Mouse (Mus musculus) forebrain, embryonic 12.5 days (tissue): ENCODE data around the gene Synj2. TPM values are rescaled to one million over a fixed set of nuclear protein-coding genes. Genes with fewer than 3 reads are reported as not detected.

ENCODE experiments used
- ATAC-seq: fragments of 200-750 bp; cut with Nextera tagmentation; 2 replicates; pipeline ENCODE4 v1.8.0; 2017; ENCODE audit warnings: moderate TSS enrichment; ENCODE audit not compliant: low FRiP score
- H3K27ac ChIP-seq: fragments of 300-500 bp; sonication (generic); 2 replicates; pipeline ENCODE4 v1.5.1; 2016; ENCODE audit warnings: mild to moderate bottlenecking
- H3K27me3 ChIP-seq: fragments of 300-500 bp; sonication (generic); 2 replicates; pipeline ENCODE4 v1.6.1; 2016; ENCODE audit warnings: mild to moderate bottlenecking
- H3K36me3 ChIP-seq: fragments of 300-500 bp; sonication (generic); replicated peaks from 2 replicates; pipeline ENCODE4 v1.6.1; 2016; ENCODE audit warnings: mild to moderate bottlenecking
- H3K4me1 ChIP-seq: fragments of 300-500 bp; sonication (generic); 2 replicates; pipeline ENCODE4 v1.6.1; 2016
- H3K4me2 ChIP-seq: fragments of 300-500 bp; sonication (generic); 2 replicates; pipeline ENCODE4 v1.6.1; 2016; ENCODE audit warnings: mild to moderate bottlenecking, moderate library complexity
- H3K4me3 ChIP-seq: fragments of 300-500 bp; sonication (generic); replicated peaks from 2 replicates; pipeline ENCODE4 v1.5.1; 2016; ENCODE audit warnings: mild to moderate bottlenecking
- H3K9ac ChIP-seq: fragments of 300-500 bp; sonication (generic); 2 replicates; pipeline ENCODE4 v1.6.1; 2016; ENCODE audit warnings: mild to moderate bottlenecking
- H3K9me3 ChIP-seq: fragments of 300-500 bp; sonication (generic); 2 replicates; pipeline ENCODE4 v1.6.1; 2016
- WGBS: fragments of 180-500 bp; shearing (Covaris S2); methylation state at CpG from one replicate; pipeline ENCODE4 v1.1.7; 2016; 5-methylcytosine and 5-hydroxymethylcytosine counted together
- polyA plus RNA-seq: library from polyadenylated mRNA; unstranded; fragments of >200 nt; fragmentation: Nextera tagmentation; extraction: Ambion mirVana; gene quantifications from 2 replicates; pipeline ENCODE4 v1.2.1, GENCODE M21; 2016

Synj2 gene
- polyA plus RNA-seq, 1 experiment from 2014 or later: 1.1 TPM

- H3K4me1 ChIP-seq: peaks cover 22% of the 10 kb centered on the region
- no peaks in the 10 kb centered on the region for H3K9me3 ChIP-seq
- no peak overlapping the region for H3K4me2 ChIP-seq
- no peaks in the 10 kb centered on the region for H3K36me3 ChIP-seq
- H3K9ac ChIP-seq: no peak overlapping the region
- H3K27ac ChIP-seq: no peak overlapping the region
- 76% methylated on average over 10 of the region's 10 CpGs for WGBS
- H3K27me3 ChIP-seq: peaks cover 8% of the 10 kb centered on the region; the same call in 1 of the 2 replicates
- no peak for ATAC-seq
- H3K4me3 ChIP-seq: no peak overlapping the region
Measured at GRCm38 (mm10) chr17:5978505-5979077, 37.5 kb downstream of the Synj2 start.

- H3K4me1 ChIP-seq: peaks cover 17% of the 10 kb centered on the region
- no peak for ATAC-seq
- no peak overlapping the region for H3K9ac ChIP-seq
- no peak overlapping the region for H3K27ac ChIP-seq
- peaks cover 5% of the 10 kb centered on the region; the same call in 1 of the 2 replicates for H3K27me3 ChIP-seq
- H3K9me3 ChIP-seq: no peaks in the 10 kb centered on the region
- WGBS: 34% methylated on average over 6 of the region's 6 CpGs
- H3K4me3 ChIP-seq: no peak overlapping the region
- no peak overlapping the region for H3K4me2 ChIP-seq
- H3K36me3 ChIP-seq: no peaks in the 10 kb centered on the region
Measured at GRCm38 (mm10) chr17:5980860-5981259, 39.8 kb downstream of the Synj2 start.

- H3K27ac ChIP-seq: no peak overlapping the region
- 82% methylated on average over 6 of the region's 6 CpGs for WGBS
Measured at GRCm38 (mm10) chr17:5983150-5983549, 42.1 kb downstream of the Synj2 start.

GRCm38 (mm10) chr17:5983901-5984300 lies 42.8 kb downstream of the Synj2 start:
- H3K9me3 ChIP-seq: no peaks in the 10 kb centered on the region
- no peak overlapping the region for H3K27ac ChIP-seq
- H3K4me2 ChIP-seq: no peak overlapping the region
- WGBS: 84% methylated on average over 6 of the region's 6 CpGs
- H3K27me3 ChIP-seq: no peaks in the 10 kb centered on the region
- ATAC-seq: no peak
- H3K4me3 ChIP-seq: no peak overlapping the region
- no peaks in the 10 kb centered on the region for H3K36me3 ChIP-seq
- H3K4me1 ChIP-seq: peaks cover 10% of the 10 kb centered on the region; the same call in 1 of the 2 replicates
- no peak overlapping the region for H3K9ac ChIP-seq

More at GRCm38 (mm10) chr17:5983150-5983549, 42.1 kb downstream of the Synj2 start:
- no peaks in the 10 kb centered on the region for H3K9me3 ChIP-seq
- H3K4me2 ChIP-seq: no peak overlapping the region
- no peaks in the 10 kb centered on the region for H3K36me3 ChIP-seq
- H3K4me3 ChIP-seq: no peak overlapping the region
- H3K4me1 ChIP-seq: peaks cover 13% of the 10 kb centered on the region
- no peak for ATAC-seq
- H3K9ac ChIP-seq: no peak overlapping the region
- no peaks in the 10 kb centered on the region for H3K27me3 ChIP-seq

GRCm38 (mm10) chr17:5984700-5985231 lies 43.7 kb downstream of the Synj2 start:
- Histone ChIP-seq H3K9me3 (no peaks in the 10 kb centered on the region), H3K27me3 (no peaks in the 10 kb centered on the region), H3K9ac (no peak overlapping the region), H3K4me1 (peaks cover 10% of the 10 kb centered on the region; the same call in 1 of the 2 replicates), H3K4me2 (no peak overlapping the region), H3K36me3 (no peaks in the 10 kb centered on the region), H3K4me3 (no peak overlapping the region), H3K27ac (no peak overlapping the region)
- WGBS: 79% methylated on average over 13 of the region's 13 CpGs
- no peak for ATAC-seq

GRCm38 (mm10) chr17:5985271-5985670 lies 44.2 kb downstream of the Synj2 start:
- Histone ChIP-seq H3K4me2 (no peak overlapping the region), H3K9me3 (no peaks in the 10 kb centered on the region), H3K27ac (no peak overlapping the region), H3K4me1 (peaks cover 10% of the 10 kb centered on the region; the same call in 1 of the 2 replicates), H3K27me3 (no peaks in the 10 kb centered on the region), H3K9ac (no peak overlapping the region), H3K4me3 (no peak overlapping the region), H3K36me3 (no peaks in the 10 kb centered on the region)
- no peak for ATAC-seq
- 96% methylated on average over 1 of the region's 1 CpGs for WGBS

GRCm38 (mm10) chr17:5987271-5988056 lies 46.4 kb downstream of the Synj2 start:
- Histone ChIP-seq H3K36me3 (no peaks in the 10 kb centered on the region), H3K4me2 (no peak overlapping the region), H3K4me3 (no peak overlapping the region), H3K4me1 (peaks cover 10% of the 10 kb centered on the region; the same call in 1 of the 2 replicates), H3K9me3 (no peaks in the 10 kb centered on the region), H3K27me3 (no peaks in the 10 kb centered on the region), H3K27ac (no peak overlapping the region), H3K9ac (no peak overlapping the region)
- ATAC-seq: no peak
- WGBS: 53% methylated on average over 11 of the region's 11 CpGs

GRCm38 (mm10) chr17:5988102-5988501 lies 47.0 kb downstream of the Synj2 start:
- H3K9ac ChIP-seq: no peak overlapping the region
- no peak for ATAC-seq
- WGBS: 69% methylated on average over 4 of the region's 4 CpGs
- H3K27me3 ChIP-seq: no peaks in the 10 kb centered on the region
- no peak overlapping the region for H3K4me3 ChIP-seq
- no peak overlapping the region for H3K4me2 ChIP-seq
- H3K36me3 ChIP-seq: no peaks in the 10 kb centered on the region
- no peak overlapping the region for H3K27ac ChIP-seq
- H3K4me1 ChIP-seq: peaks cover 10% of the 10 kb centered on the region; the same call in 1 of the 2 replicates
- H3K9me3 ChIP-seq: no peaks in the 10 kb centered on the region

GRCm38 (mm10) chr17:5992866-5993580 lies 51.9 kb downstream of the Synj2 start:
- peaks cover 2% of the 10 kb centered on the region; the same call in 1 of the 2 replicates for H3K4me1 ChIP-seq
- 79% methylated on average over 5 of the region's 5 CpGs for WGBS

GRCm38 (mm10) chr17:5993581-5994260 lies 52.6 kb downstream of the Synj2 start:
- no peak overlapping the region for H3K9ac ChIP-seq
- H3K27ac ChIP-seq: no peak overlapping the region
- H3K4me2 ChIP-seq: no peak overlapping the region
- H3K4me1 ChIP-seq: no peaks in the 10 kb centered on the region
- H3K36me3 ChIP-seq: no peaks in the 10 kb centered on the region
- 69% methylated on average over 3 of the region's 3 CpGs for WGBS
- no peaks in the 10 kb centered on the region for H3K9me3 ChIP-seq
- no peak for ATAC-seq
- no peak overlapping the region for H3K4me3 ChIP-seq
- no peaks in the 10 kb centered on the region for H3K27me3 ChIP-seq

More at GRCm38 (mm10) chr17:5992866-5993580, 51.9 kb downstream of the Synj2 start:
- Histone ChIP-seq H3K36me3 (no peaks in the 10 kb centered on the region), H3K9me3 (no peaks in the 10 kb centered on the region), H3K4me3 (no peak overlapping the region), H3K27ac (no peak overlapping the region), H3K9ac (no peak overlapping the region), H3K4me2 (no peak overlapping the region), H3K27me3 (no peaks in the 10 kb centered on the region)
- no peak for ATAC-seq

GRCm38 (mm10) chr17:5994606-5995005 lies 53.5 kb downstream of the Synj2 start:
- ATAC-seq: no peak
- Histone ChIP-seq H3K9ac (no peak overlapping the region), H3K27ac (no peak overlapping the region), H3K9me3 (no peaks in the 10 kb centered on the region), H3K4me3 (no peak overlapping the region), H3K36me3 (no peaks in the 10 kb centered on the region), H3K27me3 (no peaks in the 10 kb centered on the region), H3K4me2 (no peak overlapping the region), H3K4me1 (no peaks in the 10 kb centered on the region)
- 85% methylated on average over 6 of the region's 6 CpGs for WGBS

- H3K4me3 ChIP-seq: no peak overlapping the region
- H3K4me2 ChIP-seq: no peak overlapping the region
- H3K4me1 ChIP-seq: no peaks in the 10 kb centered on the region
- no peak overlapping the region for H3K27ac ChIP-seq
- H3K36me3 ChIP-seq: no peaks in the 10 kb centered on the region
- H3K9me3 ChIP-seq: no peaks in the 10 kb centered on the region
- H3K9ac ChIP-seq: no peak overlapping the region
- H3K27me3 ChIP-seq: no peaks in the 10 kb centered on the region
- 79% methylated on average over 14 of the region's 14 CpGs for WGBS
- ATAC-seq: no peak
Measured at GRCm38 (mm10) chr17:5996589-5996988, 55.5 kb downstream of the Synj2 start.
